ENCODE assay signal across 8 mouse cellular contexts in genomic region chr8:111825219-111825618, GRCm38 (mm10). TPM values are rescaled to one million over a fixed set of nuclear protein-coding genes. Genes with fewer than 3 reads are reported as not detected.
DNase-seq lines count a peak whose midpoint lies in the region; ATAC-seq and TF ChIP-seq lines count a peak whose summit lies in the region.

No protein-coding gene starts in this region.

- peaks cover 7% of the 10 kb centered on the region; the same call in 1 of the 2 replicates for H3K4me1 ChIP-seq in spleen, adult 2 months (ENCODE audit: control insufficient read depth, insufficient read depth, insufficient read length)
- no peaks in the 10 kb centered on the region for H3K4me1 ChIP-seq in hindbrain, embryonic 11.5 days (replicated peaks; ENCODE audit: control insufficient read depth, insufficient read depth, low read length)

- ATAC-seq in hindbrain, embryonic 11.5 days (ENCODE audit: low FRiP score): no peak

- H3K9me3 ChIP-seq in hindbrain, embryonic 11.5 days (ENCODE audit: control insufficient read depth, low read length): no peaks in the 10 kb centered on the region

- H3K27ac ChIP-seq in spleen, adult 2 months (ENCODE audit: insufficient read depth, low read length): no peak overlapping the region
- H3K27ac ChIP-seq in hindbrain, embryonic 11.5 days (ENCODE audit: low read depth, low read length): no peak overlapping the region

- peak; percentile 34 for DNase-seq in gastrocnemius, adult 18-20 months (ENCODE audit: low spot score)
- no peak for DNase-seq in gastrocnemius, postnatal 4 days (ENCODE audit: low spot score in 2 of 2)
- peak in 1 of 2 experiments; percentile 9 for DNase-seq in spleen, adult 2 months (ENCODE audit: low read depth in 1 of 2, low spot score in 2 of 2)
- DNase-seq in spleen, postnatal 14 days (ENCODE audit: low spot score in 2 of 2): no peak
- DNase-seq in cerebellum, postnatal 25 days: peak; percentile 58 to 69
- DNase-seq in lung, postnatal 4 days: peak; percentile 47 to 49
- no peak for DNase-seq in layer of hippocampus, adult 9-10 months (ENCODE audit: low spot score)
- no peak for DNase-seq in hindbrain, embryonic 11.5 days (ENCODE audit: low spot score)

- no peak for TF ChIP-seq POLR2A in spleen, adult 2 months (IDR thresholded peaks at IDR 0.05; ENCODE audit: low read depth, low read length)

- H3K9ac ChIP-seq in hindbrain, embryonic 11.5 days (ENCODE audit: low read depth, low read length): no peak overlapping the region

- H3K4me3 ChIP-seq in spleen, adult 2 months (ENCODE audit: extremely low read depth, insufficient read depth, insufficient read length): no peak overlapping the region
- H3K4me3 ChIP-seq in hindbrain, embryonic 11.5 days (ENCODE audit: low read depth, low read length): no peak overlapping the region

- TF ChIP-seq CTCF in spleen, adult 2 months (IDR thresholded peaks at IDR 0.05; ENCODE audit: extremely low read depth, insufficient read depth, insufficient read length, insufficient replicate concordance): peak; percentile 43; the same call in 1 of the 2 replicates

- H3K36me3 ChIP-seq in spleen, adult 2 months (ENCODE audit: control insufficient read depth, insufficient read depth, low read length): peaks cover 13% of the 10 kb centered on the region; the same call in 1 of the 2 replicates
- H3K36me3 ChIP-seq in hindbrain, embryonic 11.5 days (ENCODE audit: control insufficient read depth, insufficient read depth, low read length): peaks cover 5% of the 10 kb centered on the region; the same call in 1 of the 2 replicates

- no peaks in the 10 kb centered on the region for H3K27me3 ChIP-seq in spleen, adult 2 months (ENCODE audit: control insufficient read depth, insufficient read depth, low read length)
- H3K27me3 ChIP-seq in hindbrain, embryonic 11.5 days (ENCODE audit: control insufficient read depth, insufficient read depth, low read length): no peaks in the 10 kb centered on the region

- H3K4me2 ChIP-seq in hindbrain, embryonic 11.5 days (replicated peaks; ENCODE audit: low read depth, low read length): no peak overlapping the region

- 88% methylated on average over 6 of the region's 6 CpGs for WGBS in spleen, adult 2 months
- WGBS in hindbrain, embryonic 11.5 days: 80% methylated on average over 6 of the region's 6 CpGs

RNA-seq across cellular contexts. Expression of gene Cfdp1, which starts 28.9 kb away (rescaled TPM):
- 10 to 100 TPM; 17.8 to 21.0 TPM for total RNA-seq in gastrocnemius, adult 18-20 months (2021)
- total RNA-seq in gastrocnemius, postnatal 4 days (2021): 10 to 100 TPM; 59.8 to 67.7 TPM
- polyA plus RNA-seq in spleen, adult 2 months (2012; rRNA removed): 2.0 and 2.4 TPM in 2 replicates
- 214 and 223 TPM in 2 replicates for polyA plus RNA-seq in hindbrain, embryonic 11.5 days (2014; fragmentation: Nextera tagmentation; extraction: Ambion mirVana)

RNA-seq across cellular contexts. Expression of gene Tmem170, which starts 51.3 kb away (rescaled TPM):
- 1 to 10 TPM; 2.0 to 2.3 TPM for total RNA-seq in gastrocnemius, adult 18-20 months (2021)
- total RNA-seq in gastrocnemius, postnatal 4 days (2021): 1 to 10 TPM; 2.0 to 2.9 TPM
- 1.2 and 1.6 TPM in 2 replicates for polyA plus RNA-seq in spleen, adult 2 months (2012; rRNA removed)
- polyA plus RNA-seq in hindbrain, embryonic 11.5 days (2014; fragmentation: Nextera tagmentation; extraction: Ambion mirVana): 7.5 and 11.0 TPM in 2 replicates

Comparison
In these comparisons a context has a peak if more than half of its experiments do, and no peak if none do; other contexts are left out.
1. DNase-seq: peak in gastrocnemius, adult 18-20 months (single experiment), cerebellum, postnatal 25 days (2 of 2) and lung, postnatal 4 days (2 of 2); none in gastrocnemius, postnatal 4 days (0 of 2), spleen, postnatal 14 days (0 of 2), layer of hippocampus, adult 9-10 months (single experiment) and hindbrain, embryonic 11.5 days (single experiment).